Mouse (Mus musculus) lung, postnatal 25 days (tissue): Measurements from ENCODE around the gene A630001G21Rik.
"Not testable (repeated sequence)": the region's sequence is repeated elsewhere in the genome, so short reads cannot be mapped to it uniquely, and the experiment has no call there.

Source experiments
- DNase-seq: peaks from one replicate; pipeline ENCODE4 v3.0.0; 2022; ENCODE audit warnings: low spot score

Gene A630001G21Rik

GRCm38 (mm10) chr1:85778436-85778835 is at the start of gene A630001G21Rik:
Gene A630001G21Rik, minus strand, starts transcription at chr1:85778643.
- no peak for DNase-seq

DNA sequence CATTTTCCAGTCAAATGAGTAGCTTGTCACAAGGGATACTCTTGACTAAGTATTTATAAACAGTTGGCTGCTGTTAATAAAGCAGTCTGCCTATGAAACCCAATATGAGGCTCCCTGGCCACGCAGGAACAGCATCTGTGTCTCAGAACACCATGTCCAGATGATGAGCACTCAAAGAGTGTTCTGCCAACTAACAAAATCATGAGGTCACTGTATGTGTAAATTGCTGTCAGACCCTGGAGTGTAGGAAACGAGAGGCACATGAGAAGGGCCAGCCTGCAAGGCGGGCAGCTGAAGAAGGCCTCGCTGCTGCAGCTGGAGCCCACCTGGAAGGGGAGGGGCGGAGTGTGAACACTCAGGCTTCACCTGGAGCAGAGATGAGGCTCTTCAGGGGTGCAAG is 48.7 kb upstream of the A630001G21Rik start:
- DNase-seq, result peak; percentile 34

DNA sequence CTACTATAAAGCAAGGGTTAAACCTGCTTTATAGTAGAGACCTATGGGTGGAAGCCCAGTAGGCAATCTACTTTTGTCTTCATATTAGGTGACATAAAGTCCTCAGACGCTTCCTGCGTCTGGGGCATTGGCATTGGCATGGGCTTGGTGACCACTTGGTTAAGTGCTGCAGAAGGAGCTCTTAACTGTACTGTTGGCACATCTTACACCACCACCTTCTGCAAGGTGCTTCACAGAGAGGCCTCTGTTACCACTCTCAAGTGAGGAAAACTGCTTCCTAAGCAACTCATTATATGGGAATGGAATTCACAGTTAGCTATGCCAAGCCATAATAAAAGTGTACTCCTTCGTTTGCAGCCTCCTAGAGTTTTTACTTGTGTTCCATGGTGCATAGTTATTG is 46.5 kb upstream of the A630001G21Rik start:
- DNase-seq, result peak; percentile 75

- DNase-seq, result no peak
Observed at GRCm38 (mm10) chr1:85822239-85822638, 43.8 kb upstream of the A630001G21Rik start.

DNA sequence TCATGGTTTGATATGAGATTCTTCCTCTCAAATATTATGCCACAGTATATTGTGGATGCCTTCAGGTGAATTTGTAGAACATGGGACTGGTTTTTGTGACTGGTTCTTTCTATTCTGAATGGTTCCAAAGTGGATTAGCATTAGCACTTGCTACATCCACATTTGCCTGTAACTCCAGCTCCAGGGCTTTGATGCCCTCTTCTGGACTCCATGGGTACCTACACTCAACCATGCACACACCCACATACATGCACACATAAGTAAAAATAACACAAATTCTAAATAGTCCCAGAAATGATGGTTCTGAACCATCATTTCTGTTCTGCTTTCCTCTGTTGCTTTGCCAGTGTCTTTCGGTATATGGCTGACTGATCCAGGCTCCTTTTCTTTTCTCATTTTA is 41.3 kb upstream of the A630001G21Rik start:
- no peak for DNase-seq

DNA sequence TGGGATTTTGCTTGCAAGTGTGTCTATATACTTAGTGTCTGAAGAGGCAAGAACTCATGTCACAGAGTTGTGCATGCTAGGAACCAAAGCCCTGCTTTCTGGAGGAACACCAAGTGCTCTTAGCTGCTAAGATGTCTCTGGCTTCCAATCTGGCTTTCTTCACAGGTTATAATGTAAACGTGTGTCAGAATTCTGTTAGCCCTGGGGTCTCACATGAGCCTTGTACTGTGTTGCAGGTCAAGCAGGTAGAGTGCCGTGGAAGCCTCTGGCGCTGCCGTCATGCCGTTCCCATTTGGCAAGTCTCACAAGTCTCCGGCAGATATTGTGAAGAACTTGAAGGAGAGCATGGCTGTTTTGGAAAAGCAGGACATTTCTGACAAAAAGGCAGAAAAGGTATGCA is 39.7 kb upstream of the A630001G21Rik start:
- DNase-seq, result no peak

- not testable (repeated sequence) for DNase-seq
Observed at GRCm38 (mm10) chr1:85814213-85814612, 35.8 kb upstream of the A630001G21Rik start.

- DNase-seq, result peak; percentile 44
Observed at GRCm38 (mm10) chr1:85810787-85811186, 32.3 kb upstream of the A630001G21Rik start.

DNA sequence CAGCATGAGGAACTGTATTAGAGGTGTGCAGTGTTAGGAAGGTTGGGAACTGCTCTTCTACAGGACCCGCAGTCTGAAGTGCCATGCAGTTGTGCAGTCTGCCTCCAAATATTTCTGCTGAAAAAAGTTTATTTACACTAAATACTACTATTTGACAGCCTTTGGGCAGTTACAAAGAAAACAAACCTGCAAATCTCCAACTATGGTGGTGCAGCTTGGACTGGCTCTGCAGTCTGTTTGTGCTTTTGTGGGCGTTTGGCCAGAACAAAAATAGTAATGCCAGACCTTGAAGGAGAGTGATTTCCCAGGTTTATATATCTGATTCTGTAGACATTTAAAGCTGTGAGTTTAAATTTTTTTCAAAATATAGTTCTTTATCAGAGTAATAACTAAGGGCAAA is 31.9 kb upstream of the A630001G21Rik start:
- DNase-seq, result no peak

DNA sequence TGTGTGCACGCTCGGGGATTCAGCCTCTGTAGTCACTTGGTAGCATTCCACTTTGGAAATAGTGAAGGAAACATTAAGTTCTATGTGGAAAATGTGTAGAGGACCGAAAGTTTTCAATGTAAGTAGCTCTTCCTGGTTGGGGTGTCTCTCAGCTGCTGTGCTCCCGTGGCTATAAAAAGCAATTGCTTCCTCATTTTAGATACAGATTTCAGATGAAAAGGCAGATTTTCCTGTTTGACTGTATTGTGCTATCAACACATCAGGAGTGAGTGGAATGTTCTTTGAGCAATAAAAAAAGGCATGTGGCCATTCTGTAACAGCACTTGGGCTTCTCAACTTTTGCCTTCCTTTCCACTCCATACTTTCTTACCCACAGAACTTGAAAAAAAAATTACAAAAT is 30.8 kb upstream of the A630001G21Rik start:
- DNase-seq, result no peak

GRCm38 (mm10) chr1:85804551-85804950 is 26.1 kb upstream of the A630001G21Rik start:
- DNase-seq, result no peak

GRCm38 (mm10) chr1:85802517-85802916 is 24.1 kb upstream of the A630001G21Rik start:
- DNase-seq, result no peak

DNA sequence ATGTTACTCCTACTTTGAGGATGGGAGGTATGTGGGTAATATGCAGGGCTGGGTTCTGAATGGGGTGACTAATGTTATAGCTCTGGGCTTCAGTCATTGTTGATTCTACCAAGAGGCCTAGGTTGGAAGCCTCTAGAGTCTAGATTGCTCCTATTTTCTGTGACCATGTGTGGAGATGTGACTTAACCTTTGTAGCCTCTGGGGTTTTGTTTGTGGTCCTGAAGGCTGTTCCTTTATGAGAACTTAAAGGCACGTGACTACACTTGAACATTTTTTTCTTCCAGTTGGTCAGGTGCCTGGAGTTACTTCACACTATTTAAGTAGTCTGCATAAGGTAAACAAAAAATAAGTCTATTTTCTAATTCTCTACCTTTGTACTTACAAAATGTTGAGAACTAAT is 21.3 kb upstream of the A630001G21Rik start:
- DNase-seq, result peak; percentile 69

DNA sequence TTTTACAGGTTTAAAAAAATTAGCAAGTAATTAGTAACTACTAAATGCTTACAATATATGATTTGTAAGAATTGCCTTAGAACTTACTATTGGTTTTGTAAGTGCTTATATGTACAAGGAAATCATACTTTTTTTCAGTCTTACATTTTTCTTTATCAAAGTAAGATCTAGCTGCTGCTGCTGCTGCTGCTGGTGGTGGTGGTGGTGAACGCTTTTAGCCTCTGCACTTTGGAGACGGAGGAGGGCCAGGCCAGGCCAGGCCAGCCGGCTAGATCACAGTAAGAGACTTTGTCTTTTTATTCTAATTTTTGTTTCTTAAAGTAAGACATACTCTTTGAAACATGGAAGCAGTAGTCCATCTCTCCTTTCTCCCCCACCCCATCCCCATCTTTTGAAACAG is 16.8 kb upstream of the A630001G21Rik start:
- no peak for DNase-seq

DNA sequence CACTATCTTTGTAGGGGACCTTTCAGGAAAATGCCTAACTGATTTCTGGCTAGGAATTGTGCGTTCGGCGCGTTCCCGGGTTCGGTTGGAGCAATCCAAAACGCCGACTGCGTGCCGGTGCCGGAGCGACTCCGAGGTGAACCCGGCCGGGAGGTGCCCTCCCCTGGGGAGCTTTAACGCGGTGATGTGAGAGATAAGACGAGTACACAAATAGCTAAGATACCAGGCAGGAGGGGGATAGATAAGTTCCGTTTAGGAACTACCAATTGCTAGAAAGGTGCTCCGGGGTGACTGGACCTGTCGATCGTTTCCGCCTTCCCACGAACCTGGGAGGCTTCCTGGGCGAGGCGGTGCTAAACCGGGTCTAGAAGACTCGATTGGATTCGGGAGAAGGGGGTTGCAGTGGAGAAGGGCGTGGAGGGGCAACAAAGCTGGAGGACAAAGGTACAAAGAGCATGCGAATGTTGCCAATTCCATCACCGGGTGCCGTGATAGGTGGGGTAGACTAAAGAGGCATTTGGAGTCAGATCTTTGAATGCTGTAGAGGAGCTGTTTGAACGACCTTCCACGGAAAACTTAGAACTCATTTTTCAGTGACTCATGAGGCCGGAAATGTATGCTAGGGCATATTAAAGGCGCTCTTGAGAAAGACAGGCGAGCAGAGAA is 15.8 kb upstream of the A630001G21Rik start:
- DNase-seq, result peak; percentile 40

DNA sequence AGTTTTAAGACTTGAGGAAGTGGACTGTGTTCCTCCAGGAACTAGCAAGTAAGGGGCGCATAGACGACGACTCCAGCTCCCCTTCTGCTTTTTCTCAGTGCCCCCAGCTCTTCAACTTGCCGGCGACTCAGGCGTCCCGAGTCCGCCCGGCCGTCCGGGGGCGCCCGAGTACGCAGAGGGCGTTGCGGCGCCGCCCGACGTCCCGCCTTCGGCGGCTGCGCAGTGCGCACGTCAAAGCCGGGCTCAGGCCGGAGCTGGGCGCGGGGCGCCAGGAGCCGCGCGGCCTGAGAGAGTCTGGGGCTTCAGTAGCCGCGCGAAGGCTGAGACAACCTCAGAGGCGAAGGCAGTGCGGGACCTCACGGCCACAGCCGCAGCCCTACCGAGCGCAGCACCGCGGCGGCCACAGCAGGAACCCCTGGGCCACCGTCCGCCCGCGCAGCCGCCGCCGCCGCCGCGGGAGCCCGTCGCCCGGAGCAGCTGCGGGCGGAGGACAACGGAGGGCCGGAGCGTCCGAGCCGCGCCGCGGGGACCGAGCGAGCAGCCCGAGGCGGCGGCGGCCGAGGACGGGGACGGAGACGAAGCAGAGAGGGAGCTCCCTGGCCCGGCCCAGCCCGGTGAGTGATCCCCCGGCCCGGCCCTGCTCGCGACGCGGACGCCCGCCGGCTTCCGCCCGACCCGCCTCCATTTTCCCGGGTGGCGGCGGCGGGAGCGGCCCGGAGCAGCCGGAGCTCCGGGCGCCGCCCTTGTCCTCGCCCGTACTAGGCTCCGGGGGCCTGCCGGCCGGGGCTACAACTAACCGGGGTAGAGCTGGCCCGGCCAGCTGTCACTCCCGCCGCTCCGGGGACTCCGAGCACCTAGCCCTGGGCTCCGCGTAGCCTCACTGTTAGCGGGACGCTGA is 15.0 kb upstream of the A630001G21Rik start, which contains the start of gene Cab39:
TSS of gene Cab39 (plus strand) at position 234 of the 898 bp plus-strand sequence.
- DNase-seq, result peak; percentile 88

DNA sequence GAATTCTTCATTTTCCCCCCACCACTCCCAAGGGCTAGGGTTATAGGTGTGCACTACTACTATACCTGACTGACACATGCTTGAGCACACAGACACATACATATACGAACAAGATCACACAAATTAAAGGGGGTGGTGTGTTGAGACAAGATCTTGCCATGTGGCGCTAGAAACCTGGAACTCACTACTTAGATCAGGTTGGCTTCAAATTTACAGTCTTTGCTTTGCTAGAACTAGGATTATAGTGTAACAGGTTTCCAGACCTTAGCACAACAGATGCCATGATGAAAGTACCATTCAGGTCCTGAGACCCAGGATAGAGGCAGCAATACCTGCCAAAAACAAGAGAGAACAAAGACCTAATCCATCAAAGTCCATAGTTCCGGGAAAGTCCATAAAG is 13.0 kb upstream of the A630001G21Rik start:
- no peak for DNase-seq

DNA sequence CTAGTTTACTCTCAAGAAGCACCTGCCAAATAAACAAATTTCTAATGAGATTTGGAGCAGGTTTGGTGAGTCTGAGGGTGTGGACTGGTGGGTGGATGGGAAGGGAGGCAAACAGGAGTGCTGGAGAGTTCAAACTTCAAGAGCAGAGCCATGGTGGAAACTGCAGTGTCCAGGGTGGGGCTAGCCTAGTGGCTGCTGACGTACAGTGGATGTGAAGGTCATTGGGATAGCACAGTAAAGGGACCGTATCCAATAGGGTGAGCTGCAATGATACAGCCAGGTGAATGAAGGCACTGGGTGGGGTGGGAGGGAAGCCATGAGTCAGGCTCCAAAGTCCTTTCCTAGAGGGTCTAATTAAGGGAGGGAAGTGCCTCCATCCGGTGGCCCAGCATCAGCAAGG is 12.1 kb upstream of the A630001G21Rik start:
- DNase-seq, result no peak

DNA sequence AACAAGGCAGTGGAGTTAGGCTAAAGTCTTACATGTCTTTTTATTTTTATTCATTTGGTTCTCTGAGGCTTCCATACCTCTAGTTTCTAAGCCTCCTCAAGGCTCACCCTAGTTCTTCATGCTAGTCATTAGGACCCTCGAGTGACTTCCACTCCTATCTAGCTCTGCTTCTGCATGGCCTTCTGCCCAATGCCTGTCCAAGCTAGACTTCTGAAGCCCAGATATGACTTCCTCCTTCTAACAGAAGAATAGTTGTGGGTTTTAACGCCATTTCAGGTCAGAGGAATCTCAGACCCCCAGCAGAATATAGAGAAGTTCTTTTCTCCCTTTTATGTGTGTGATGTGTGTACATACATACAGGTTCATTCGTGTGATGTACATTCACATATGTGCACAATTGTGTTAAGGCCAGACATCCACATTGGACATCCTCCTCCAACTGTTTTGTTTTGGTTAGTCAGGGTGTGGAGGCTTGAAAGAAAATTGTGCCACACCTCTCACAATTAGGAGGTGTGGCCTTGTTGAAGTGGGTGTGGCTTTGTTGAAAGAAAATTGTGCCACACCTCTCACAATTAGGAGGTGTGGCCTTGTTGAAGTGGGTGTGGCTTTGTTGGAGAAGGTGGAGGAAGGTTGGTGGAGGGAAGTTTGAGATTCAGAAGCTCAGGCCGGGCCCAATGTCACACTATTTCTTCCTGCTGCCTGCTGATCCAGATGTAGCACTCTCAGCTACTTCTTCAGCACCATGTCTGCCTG is 1.2 kb upstream of the A630001G21Rik start:
- no peak for DNase-seq

- no peak for DNase-seq
Observed at GRCm38 (mm10) chr1:85779012-85779411, 569 bp upstream of the A630001G21Rik start.

DNA sequence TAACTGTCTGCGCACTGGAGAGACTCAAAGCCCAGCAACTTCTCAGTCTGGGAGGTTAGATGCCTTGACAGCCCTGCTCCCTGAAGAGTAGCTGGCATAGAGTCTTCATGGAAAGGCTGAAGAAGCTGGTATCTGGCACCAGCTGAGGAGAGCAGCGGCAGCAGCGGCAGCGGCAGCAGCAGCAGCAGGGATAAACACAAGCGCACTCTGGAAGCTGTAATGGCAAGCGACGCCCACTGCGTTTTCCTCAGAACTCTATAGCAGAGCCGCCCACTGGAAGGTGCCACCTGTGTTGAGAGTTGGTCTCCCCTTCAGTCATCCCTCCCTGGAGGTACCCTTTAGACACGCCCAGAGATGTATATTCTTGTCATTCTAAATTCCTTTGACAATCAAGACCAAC is 2.3 kb downstream of the A630001G21Rik start:
- DNase-seq, result no peak

DNA sequence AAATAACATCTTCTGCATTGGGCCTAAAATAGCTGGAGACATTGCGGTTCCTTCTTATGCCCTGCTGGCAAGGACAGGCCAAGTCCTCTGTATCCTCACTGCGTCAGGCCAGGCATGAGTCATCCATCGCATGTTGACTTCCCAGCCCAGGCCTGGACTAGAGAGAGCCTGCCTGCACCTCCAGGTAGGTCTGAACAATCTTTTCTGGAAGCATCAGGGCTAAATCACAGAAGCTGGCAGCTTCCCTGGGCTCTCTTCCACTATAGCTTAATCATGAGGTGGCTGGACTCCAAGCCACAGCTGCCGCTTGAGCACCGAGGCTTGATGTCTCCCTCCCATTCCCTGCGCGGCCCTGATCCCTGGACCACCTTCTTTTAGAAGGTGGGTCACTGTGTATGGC is 3.3 kb downstream of the A630001G21Rik start:
- DNase-seq, result no peak

DNA sequence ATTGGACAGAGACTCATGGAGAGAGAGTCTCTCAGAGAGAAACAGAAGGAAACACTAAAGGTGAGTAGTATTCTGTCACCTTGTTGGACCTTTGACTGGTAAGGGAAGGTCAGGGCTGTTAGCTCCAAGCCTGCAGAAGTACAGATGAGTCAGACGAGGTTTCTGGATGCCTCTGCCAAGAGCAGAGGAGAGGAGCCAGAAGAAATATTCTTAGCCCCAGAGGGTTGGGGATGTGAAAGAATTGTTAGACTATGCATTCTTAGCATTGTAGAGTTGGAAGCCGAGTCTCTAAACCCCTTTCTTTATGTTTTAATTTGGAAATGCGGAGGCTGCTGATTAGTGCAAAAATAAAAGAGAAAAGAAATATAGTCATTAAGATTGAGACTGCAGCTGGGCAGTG is 6.5 kb downstream of the A630001G21Rik start:
- DNase-seq, result no peak
